Mouse (Mus musculus) thymus, adult 2 months (tissue): ENCODE data around the gene Xpr1.

ENCODE experiments used
- CTCF ChIP-seq: fragments of 200-500 bp; IDR thresholded peaks from 2 replicates; pipeline ENCODE4 v1.5.1; 2012; ENCODE audit warnings: mild to moderate bottlenecking, control low read depth, low read length, moderate library complexity, borderline replicate concordance; ENCODE audit not compliant: control insufficient read depth, poor library complexity, insufficient read depth; ENCODE audit errors: extremely low read depth
- POLR2A ChIP-seq: fragments of 200-500 bp; IDR thresholded peaks from 2 replicates; pipeline ENCODE4 v1.6.1; 2012; ENCODE audit warnings: mild to moderate bottlenecking, low read length, control low read depth, moderate library complexity; ENCODE audit not compliant: control insufficient read depth, poor library complexity, insufficient read depth; ENCODE audit errors: extremely low read depth

DNA sequence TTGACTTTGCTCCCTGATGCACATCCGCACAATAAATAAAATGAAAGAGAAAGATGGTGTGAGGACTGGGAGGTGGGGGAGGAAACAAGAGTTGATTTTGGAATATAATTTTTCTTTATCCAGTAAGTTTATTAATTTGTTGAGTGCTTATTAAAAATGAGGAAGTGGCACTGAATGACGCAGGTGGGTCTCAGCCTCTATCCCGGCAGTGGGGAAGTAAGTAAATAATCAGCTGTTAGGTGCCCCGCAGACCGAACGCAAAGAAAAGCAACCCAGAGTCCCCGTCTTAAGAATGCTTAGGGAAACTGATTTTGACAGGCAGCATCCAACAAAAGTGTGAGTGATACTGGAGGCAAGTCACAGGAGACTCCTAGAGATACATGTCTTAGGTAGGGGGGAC, 133.4 kb downstream of the Xpr1 start:
- TF ChIP-seq CTCF: no peak
- no peak for TF ChIP-seq POLR2A
